9 mouse cellular contexts compared by ENCODE assay signal in the genomic region with DNA sequence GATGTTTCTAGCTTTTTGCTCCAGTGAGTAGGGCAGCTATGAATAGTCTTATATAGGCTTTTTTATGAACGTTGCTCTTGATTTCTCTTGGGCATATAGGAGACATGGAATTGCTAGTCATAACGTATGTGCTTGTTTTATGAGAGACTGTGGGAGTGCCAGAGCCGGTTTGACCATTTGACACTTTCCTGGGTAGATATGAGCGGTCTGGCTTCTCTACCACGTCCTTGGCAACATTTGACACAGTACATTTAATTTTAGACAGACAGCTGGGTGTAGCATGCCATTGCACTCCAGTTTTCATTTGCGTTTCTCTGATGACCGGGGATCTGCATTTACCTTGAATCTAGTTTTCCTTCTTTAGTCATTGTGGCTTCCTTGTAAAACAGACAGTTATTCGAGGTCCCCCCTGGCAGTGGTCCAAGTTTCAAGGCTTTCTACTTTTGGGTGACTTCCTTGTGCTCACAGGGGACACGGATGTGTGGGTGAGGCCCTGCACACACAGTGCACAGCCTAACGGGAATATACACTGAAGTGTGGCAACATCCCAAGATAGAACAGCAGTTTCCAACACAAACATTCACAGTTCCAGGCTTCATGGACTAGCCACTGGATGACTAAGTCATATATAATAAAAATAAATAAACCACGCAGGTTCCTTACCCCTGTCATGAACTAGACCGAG.
DNase-seq lines count a peak whose midpoint lies in the region; ATAC-seq and TF ChIP-seq lines count a peak whose summit lies in the region.
"Had no signal": no experiment of that assay in that cellular context is flagged by ENCODE, and none has a peak within 500 bp of the region (broad histone marks: within the 10 kb centered on the region; RNA-seq: fewer than 3 reads in every experiment).

No protein-coding gene starts in this region.

- no peak for TF ChIP-seq CTCF in lung, embryonic 14.5 days (IDR thresholded peaks at IDR 0.05; ENCODE audit: low read depth)
- no peak for TF ChIP-seq CTCF in lung, postnatal 0 days (IDR thresholded peaks at IDR 0.05)

- no peaks in the 10 kb centered on the region for H3K36me3 ChIP-seq in lung, embryonic 14.5 days (ENCODE audit: insufficient read depth)
- H3K36me3 ChIP-seq in lung, postnatal 0 days (ENCODE audit: insufficient read depth, low read length) = no peaks in the 10 kb centered on the region
- H3K36me3 ChIP-seq in hindbrain, embryonic 11.5 days (ENCODE audit: control insufficient read depth, insufficient read depth, low read length) = no peaks in the 10 kb centered on the region
- H3K36me3 ChIP-seq: midbrain, embryonic 10.5 days had no signal

- no peak overlapping the region for H3K9ac ChIP-seq in lung, embryonic 14.5 days
- no peak overlapping the region for H3K9ac ChIP-seq in lung, postnatal 0 days (replicated peaks; ENCODE audit: low read depth)
- H3K9ac ChIP-seq in hindbrain, embryonic 11.5 days (ENCODE audit: low read depth, low read length) = no peak overlapping the region

- ATAC-seq in lung, embryonic 14.5 days (ENCODE audit: insufficient read depth) = no peak
- ATAC-seq in lung, postnatal 0 days = no peak
- ATAC-seq in hindbrain, embryonic 11.5 days (ENCODE audit: low FRiP score) = no peak

- H3K4me2 ChIP-seq in lung, embryonic 14.5 days = no peak overlapping the region
- no peak overlapping the region for H3K4me2 ChIP-seq in lung, postnatal 0 days (replicated peaks; ENCODE audit: low read depth, low read length)
- no peak overlapping the region for H3K4me2 ChIP-seq in hindbrain, embryonic 11.5 days (replicated peaks; ENCODE audit: low read depth, low read length)

- H3K27ac ChIP-seq in lung, embryonic 14.5 days (ENCODE audit: low read depth) = no peak overlapping the region
- H3K27ac ChIP-seq in lung, postnatal 0 days (ENCODE audit: low read length) = no peak overlapping the region
- no peak overlapping the region for H3K27ac ChIP-seq in hindbrain, embryonic 11.5 days (ENCODE audit: low read depth, low read length)
- H3K27ac ChIP-seq: midbrain, embryonic 10.5 days had no signal

- H3K27me3 ChIP-seq in lung, embryonic 14.5 days (ENCODE audit: insufficient read depth, low read length) = no peaks in the 10 kb centered on the region
- no peaks in the 10 kb centered on the region for H3K27me3 ChIP-seq in lung, postnatal 0 days (replicated peaks; ENCODE audit: insufficient read depth, low read length)
- no peaks in the 10 kb centered on the region for H3K27me3 ChIP-seq in hindbrain, embryonic 11.5 days (ENCODE audit: control insufficient read depth, insufficient read depth, low read length)

- 56% methylated on average over 12 of the region's 12 CpGs for WGBS in lung, embryonic 14.5 days
- 53% methylated on average over 12 of the region's 12 CpGs for WGBS in lung, postnatal 0 days
- WGBS in hindbrain, embryonic 11.5 days = 86% methylated on average over 12 of the region's 12 CpGs

- DNase-seq in gastrocnemius, adult 18-20 months (ENCODE audit: low spot score) = peak; percentile 39
- no peak for DNase-seq in gastrocnemius, postnatal 14 days
- peak; percentile 15 for DNase-seq in lung, embryonic 14.5 days
- DNase-seq in lung, postnatal 0 days (ENCODE audit: low spot score) = no peak
- DNase-seq in frontal cortex, adult 2 months (ENCODE audit: extremely low spot score in 1 of 2, low spot score in 1 of 2) = peak; percentile 6 to 26
- DNase-seq in spleen, postnatal 36 days (ENCODE audit: low spot score in 2 of 2) = peak; percentile 48 to 50
- DNase-seq in embryo, embryonic 10 days (ENCODE audit: low spot score) = no peak
- DNase-seq in hindbrain, embryonic 11.5 days (ENCODE audit: low spot score) = no peak

- H3K9me3 ChIP-seq in lung, embryonic 14.5 days (ENCODE audit: low read depth, low read length) = no peaks in the 10 kb centered on the region
- H3K9me3 ChIP-seq in lung, postnatal 0 days (ENCODE audit: low read length) = no peaks in the 10 kb centered on the region
- no peaks in the 10 kb centered on the region for H3K9me3 ChIP-seq in hindbrain, embryonic 11.5 days (ENCODE audit: control insufficient read depth, low read length)
- H3K9me3 ChIP-seq: midbrain, embryonic 10.5 days had no signal

- no peak for TF ChIP-seq EP300 in lung, postnatal 0 days (IDR thresholded peaks at IDR 0.05)

- no peak overlapping the region for H3K4me3 ChIP-seq in lung, embryonic 14.5 days (ENCODE audit: low read depth, low read length)
- no peak overlapping the region for H3K4me3 ChIP-seq in lung, postnatal 0 days (ENCODE audit: low read depth, low read length)
- no peak overlapping the region for H3K4me3 ChIP-seq in hindbrain, embryonic 11.5 days (ENCODE audit: low read depth, low read length)
- H3K4me3 ChIP-seq: midbrain, embryonic 10.5 days had no signal

- intact Hi-C loops in gastrocnemius, postnatal 14 days (cut with DNase I; ENCODE audit: low total_unique reads) = no loop called here

- no peaks in the 10 kb centered on the region for H3K4me1 ChIP-seq in lung, embryonic 14.5 days (ENCODE audit: insufficient read depth)
- H3K4me1 ChIP-seq in lung, postnatal 0 days (ENCODE audit: insufficient read depth, low read depth, low read length) = no peaks in the 10 kb centered on the region
- H3K4me1 ChIP-seq in hindbrain, embryonic 11.5 days (replicated peaks; ENCODE audit: control insufficient read depth, insufficient read depth, low read length) = no peaks in the 10 kb centered on the region
- H3K4me1 ChIP-seq: midbrain, embryonic 10.5 days had no signal

Comparison
In these comparisons a context has a peak if more than half of its experiments do, and no peak if none do; other contexts are left out.
1. DNase-seq: peak in gastrocnemius, adult 18-20 months (single experiment), lung, embryonic 14.5 days (single experiment), frontal cortex, adult 2 months (2 of 2) and spleen, postnatal 36 days (2 of 2); none in gastrocnemius, postnatal 14 days (single experiment), lung, postnatal 0 days (single experiment), embryo, embryonic 10 days (single experiment) and hindbrain, embryonic 11.5 days (single experiment).